Mouse (Mus musculus): ENCODE results near the gene Fyco1. TPM values are rescaled to one million over a fixed set of nuclear protein-coding genes. Genes with fewer than 3 reads are reported as not detected.
"Not testable (repeated sequence)": the region's sequence is repeated elsewhere in the genome, so short reads cannot be mapped to it uniquely, and the experiment has no call there.

Gene Fyco1
- total RNA-seq, 2 experiments from 2014 or later = 22.3 to 25.2 TPM

DNA sequence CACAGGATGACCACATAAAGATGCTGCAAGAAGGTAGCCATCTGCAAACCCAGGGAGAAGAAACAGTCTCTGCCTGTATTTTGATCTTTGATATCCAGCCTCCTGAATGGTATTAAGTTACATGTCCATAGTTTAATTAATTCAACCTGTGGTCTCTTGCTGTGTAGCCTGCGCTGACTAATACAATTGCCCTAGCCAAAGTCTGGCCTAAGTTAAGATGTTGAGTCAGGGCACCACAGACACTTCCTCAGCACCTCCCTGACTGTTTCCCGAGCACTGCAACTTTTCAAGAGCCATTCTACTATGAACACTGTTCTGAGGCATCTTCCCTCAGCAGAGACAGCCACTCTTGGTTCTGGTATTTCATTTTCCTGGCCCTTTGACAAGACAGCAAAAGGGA, 33.1 kb downstream of the Fyco1 start:
- intact Hi-C loops (cut with DNase I) = no loop called here

DNA sequence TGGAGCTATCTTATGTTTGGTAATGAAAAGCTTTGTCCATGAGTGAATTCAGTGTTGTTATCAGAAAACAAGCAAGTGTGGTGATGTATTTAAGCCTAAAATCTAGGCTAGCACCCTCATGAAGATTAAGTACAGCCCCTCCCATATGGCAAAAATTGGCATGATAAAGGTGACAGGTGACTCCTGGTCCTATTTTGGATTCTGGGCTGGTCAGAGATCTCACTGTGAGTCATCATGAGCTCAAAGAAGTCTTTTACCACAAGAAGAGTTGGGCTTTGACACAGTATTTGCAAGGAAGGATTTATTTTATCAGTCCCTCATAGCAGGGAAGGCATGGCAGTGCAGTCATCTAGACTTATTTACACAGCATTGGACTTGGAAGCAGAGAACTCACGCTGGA, 35.7 kb downstream of the Fyco1 start:
- no peak for DNase-seq (ENCODE audit: low spot score in 2 of 2)
- intact Hi-C loops (cut with DNase I) = no loop called here

More for the DNA sequence above, 33.1 kb downstream of the Fyco1 start:
- DNase-seq (ENCODE audit: low spot score in 2 of 2) = no peak

DNA sequence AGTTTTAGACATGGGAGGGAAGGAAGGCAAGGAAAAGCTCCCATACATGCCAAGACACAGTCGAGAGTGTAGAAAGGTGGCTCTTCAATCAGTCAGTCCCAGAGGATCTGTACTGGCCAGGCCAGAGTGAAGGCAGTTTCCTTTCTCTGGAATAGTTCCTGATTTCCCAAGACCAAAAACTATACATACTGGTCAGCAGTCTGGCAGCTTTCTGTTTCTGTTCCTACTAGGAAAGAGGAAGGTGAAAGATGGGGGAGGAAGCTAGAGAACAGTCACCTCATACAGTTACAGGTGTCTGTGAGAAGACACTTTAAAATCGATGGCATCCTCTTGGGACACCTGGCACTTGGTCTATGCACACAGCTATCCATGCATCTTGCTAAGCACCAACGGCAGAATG, 36.3 kb downstream of the Fyco1 start:
- intact Hi-C loops (cut with DNase I) = no loop called here

DNA sequence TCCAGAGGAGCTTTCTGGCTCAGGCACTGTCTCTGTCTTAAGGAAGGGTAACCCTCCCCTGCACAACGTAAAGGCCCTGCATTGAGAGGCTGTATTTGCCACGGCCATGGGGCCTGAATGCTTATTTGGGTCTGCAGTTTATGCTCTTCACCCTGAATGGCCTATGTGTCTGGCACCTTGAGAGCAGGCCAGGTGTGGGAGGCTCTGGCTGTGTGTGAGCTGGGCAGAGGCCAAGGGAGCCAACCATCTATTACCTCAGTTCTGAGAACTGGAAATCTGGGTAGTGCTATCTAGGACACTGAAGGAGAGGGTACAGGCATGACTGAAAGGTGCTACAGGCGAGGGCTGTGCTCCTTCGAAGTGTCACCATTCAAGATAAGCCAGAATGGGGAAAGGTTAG, 36.9 kb downstream of the Fyco1 start:
- intact Hi-C loops (cut with DNase I) = no loop called here
- DNase-seq (ENCODE audit: low spot score in 2 of 2) = no peak

More for the DNA sequence above, 36.3 kb downstream of the Fyco1 start:
- no peak for DNase-seq (ENCODE audit: low spot score in 2 of 2)

DNA sequence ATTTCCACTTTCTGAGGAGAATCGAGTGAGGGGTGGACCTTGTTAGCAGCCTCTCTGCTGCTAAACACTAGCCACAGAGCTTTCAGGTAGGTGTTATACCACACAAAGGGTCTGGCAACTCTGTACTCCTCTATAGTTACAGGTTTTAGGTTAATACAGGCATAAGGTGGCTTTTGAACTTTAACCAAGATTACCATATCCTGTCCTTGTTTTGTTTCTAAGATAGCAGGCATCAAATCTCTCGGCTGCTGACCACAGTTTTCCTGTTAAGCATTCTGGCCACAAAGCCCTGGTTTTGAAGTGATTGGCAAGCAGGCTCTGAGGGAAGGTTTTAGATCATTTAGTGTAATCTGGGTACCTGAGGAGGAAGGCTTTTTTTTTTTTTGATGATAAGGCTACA, 37.4 kb downstream of the Fyco1 start:
- intact Hi-C loops (cut with DNase I) = no loop called here

DNA sequence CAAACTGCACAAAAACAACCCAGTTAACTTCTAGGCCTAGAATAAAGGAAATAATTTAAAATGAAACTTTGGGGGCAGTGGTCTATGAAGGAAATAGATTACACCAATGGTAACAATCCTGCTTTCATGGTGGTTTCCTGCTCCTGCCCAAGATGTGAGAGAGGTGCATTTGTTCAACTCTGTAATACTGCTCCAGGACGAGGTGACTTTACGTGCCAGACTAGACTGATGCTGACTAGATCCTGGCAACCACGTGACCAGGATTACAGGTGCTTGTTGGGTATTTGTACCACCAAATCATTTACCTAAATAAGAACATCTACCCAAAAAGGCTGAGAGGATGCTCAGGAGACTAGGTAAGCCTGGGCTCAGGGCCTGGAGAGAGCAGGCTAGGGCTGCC, 39.9 kb downstream of the Fyco1 start:
- DNase-seq (ENCODE audit: low spot score in 2 of 2) = no peak

More for the DNA sequence above, 37.4 kb downstream of the Fyco1 start:
- no peak for DNase-seq (ENCODE audit: low spot score in 2 of 2)

DNA sequence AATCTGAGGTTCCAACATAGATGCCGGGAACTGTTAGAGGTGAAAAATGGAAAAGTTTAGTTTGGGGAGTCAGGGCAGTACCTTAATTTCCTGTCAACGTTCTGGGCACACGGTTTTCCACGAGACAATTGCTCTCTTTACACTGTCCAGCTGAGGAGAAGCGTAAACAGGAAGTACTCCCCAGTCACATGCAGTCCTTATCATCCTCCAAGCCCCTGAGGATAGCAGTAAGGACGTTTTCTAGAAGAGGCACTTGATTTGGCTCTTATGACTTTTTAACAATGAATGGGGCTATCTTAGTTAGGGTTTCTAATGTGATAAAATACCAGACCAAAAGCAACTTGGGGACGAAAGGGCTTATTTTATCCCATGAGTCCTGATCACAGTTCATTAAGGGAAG, 43.1 kb downstream of the Fyco1 start:
- intact Hi-C loops (cut with DNase I) = no loop called here
- no peak for DNase-seq (ENCODE audit: low spot score in 2 of 2)

More for the DNA sequence above, 39.9 kb downstream of the Fyco1 start:
- intact Hi-C loops (cut with DNase I) = no loop called here

DNA sequence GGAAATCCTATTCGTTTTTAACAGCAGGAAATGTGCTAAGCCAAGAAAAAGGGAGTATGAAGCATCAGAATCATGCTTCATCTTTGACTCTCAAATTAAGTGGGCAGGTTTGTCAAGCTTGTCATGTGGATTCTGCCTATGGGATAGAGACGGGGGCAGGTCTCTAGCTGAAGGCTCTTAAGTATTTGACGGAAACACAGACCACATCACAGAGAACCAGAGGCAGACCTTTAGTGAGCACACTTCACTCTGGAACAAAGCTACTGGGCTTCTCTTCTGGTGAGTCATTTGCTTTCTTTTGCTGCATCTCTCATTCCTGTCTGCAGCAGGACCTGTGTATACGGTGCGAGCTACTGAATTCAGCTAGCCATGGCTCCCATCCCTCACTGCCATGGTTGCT, 45.4 kb downstream of the Fyco1 start, which contains the start of gene Cxcr6:
Gene Cxcr6 (plus strand): TSS at position 209 of the 400 bp plus-strand sequence.
- intact Hi-C loops (cut with DNase I) = no loop called here

DNA sequence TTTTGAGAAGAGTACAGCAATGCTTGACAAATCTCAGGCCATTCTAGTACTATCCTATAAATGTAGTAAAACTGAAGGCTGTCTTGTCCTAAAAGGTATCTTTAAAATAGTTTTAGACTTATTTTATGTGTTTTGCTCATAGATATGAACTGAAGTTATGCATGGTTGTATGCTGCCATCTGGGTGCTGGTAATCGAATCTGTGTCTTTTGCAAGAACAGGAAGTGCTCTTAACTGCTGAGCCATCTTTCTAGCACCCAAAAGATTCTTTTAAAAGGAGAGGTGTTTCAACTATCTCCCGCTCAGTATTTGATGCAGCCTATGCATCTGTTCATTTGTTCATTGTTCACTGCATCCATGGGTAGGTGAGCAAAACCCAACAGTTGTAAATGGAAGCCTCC, 46.5 kb downstream of the Fyco1 start:
- no peak for DNase-seq (ENCODE audit: low spot score in 2 of 2)
- intact Hi-C loops (cut with DNase I) = no loop called here

More for the DNA sequence above, 45.4 kb downstream of the Fyco1 start, which contains the start of gene Cxcr6:
- DNase-seq (ENCODE audit: low spot score in 2 of 2) = no peak

DNA sequence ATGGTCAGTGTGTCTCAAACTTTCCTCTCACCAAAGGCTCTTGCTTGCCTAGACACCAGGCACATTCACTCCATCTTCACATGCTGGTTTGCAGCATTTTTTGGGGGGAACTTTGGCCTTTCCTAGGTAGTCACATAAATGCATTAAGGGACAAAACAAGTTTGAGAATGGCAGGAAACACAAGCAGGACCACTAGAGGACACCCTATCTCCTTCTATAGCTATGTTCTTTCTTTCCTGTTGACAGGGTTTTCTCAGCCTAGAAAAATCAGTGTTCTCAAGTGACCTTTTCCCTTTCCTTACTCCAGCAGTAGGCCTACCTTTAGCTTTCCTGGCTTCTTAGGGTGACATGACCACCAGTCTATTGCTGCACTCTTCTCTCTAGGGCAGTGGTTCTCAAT, 48.8 kb downstream of the Fyco1 start:
- intact Hi-C loops (cut with DNase I) = no loop called here
- DNase-seq (ENCODE audit: low spot score in 2 of 2) = no peak

DNA sequence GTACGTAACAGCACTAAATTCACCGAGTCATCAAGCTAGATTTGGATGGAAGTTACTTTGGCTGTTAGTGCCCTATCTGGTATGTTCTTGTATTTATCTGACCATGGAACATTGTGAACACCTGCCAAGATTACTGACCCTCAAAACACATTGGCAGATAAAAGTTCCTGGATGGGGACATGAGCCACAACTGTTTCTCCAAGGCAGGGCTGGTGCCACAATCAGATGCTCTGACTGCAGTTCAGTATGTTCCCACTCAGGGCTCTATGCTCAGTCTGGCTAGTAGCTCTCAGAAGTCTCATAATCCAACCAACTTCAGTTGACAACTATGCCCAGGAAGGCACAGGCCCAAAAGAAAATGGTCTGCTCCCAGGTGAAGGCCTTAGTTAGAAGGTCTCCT, 49.3 kb downstream of the Fyco1 start:
- intact Hi-C loops (cut with DNase I) = no loop called here
- DNase-seq (ENCODE audit: low spot score in 2 of 2) = no peak

DNA sequence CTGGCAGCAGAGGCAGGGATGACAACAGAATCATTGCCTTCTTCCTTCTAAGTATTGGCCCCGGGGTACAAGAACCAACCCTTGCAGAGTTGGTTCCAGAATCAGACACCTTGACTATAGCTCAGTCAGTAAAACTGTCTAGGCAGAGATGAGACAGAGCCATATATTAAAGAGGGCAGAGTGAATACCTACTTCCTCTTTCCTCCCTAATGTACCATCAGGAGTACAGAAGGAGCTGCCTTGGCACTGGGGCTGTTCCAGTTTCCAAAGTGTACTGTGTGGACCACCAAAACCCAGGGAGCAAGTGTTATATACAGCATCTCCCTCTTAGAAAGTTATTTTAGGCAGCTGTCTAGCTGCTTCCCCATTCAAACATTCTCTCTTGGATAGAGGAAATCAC, 50.2 kb downstream of the Fyco1 start:
- no peak for DNase-seq (ENCODE audit: low spot score in 2 of 2)

DNA sequence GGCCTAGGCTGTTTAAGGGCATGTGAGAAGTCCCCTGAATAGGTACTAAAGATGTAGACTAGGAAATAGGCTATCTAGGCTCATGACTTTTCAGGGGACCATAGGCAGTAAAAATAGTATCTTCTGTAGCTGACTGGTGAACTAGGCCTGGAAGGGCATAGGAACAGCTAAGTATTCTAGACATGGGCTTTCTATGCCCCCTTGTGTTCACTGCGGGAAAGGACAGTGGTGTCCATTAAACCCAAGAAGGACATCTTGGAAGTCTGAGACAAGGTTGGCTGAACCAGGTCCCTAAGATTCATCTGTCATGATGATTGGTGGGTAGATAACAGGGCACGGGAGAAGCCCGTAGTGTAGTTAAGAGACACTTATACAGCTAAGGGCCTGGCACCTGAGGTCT, 55.5 kb downstream of the Fyco1 start:
- intact Hi-C loops (cut with DNase I) = loop anchor here (5.0 kb wide), 2 partner anchors 84 to 159 kb away; no protein-coding TSS in a partner anchor
- DNase-seq (ENCODE audit: low spot score in 2 of 2) = peak; percentile 55 to 63

More for the DNA sequence above, 50.2 kb downstream of the Fyco1 start:
- intact Hi-C loops (cut with DNase I) = no loop called here

DNA sequence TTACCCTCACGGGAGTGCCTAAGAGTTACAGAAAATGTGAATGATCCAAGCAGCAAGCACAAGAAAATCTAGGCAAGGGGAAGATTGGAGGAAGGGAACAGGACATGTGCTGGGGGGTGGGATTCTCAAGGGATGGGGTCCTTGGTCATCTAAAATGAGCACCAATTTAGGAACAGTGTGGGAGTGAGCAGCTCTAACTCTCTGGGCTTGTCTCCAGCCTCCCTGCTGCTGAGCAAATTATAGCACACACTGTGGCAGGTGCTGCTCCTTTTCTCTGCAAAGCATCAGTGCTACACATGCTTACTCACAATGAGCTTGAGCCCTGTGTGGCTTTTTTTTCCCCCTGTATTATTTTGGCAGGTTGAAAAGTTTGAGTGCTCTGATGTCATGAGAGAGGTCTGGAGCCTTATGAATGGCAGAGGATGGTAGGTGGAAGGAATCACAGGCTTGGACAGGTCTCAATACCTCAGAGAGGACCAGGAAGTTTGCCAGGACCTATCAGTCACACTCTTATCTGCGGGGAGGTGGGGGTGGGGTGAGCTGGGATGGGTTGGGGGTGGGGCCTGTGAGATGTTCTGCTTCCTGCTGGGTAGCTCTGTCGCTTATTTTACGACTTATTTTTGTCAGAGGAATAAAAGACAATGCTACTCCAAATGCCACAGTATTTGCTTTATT, 62.7 kb downstream of the Fyco1 start:
- DNase-seq (ENCODE audit: low spot score in 2 of 2) = peak; percentile 22 to 41
- intact Hi-C loops (cut with DNase I) = no loop called here

DNA sequence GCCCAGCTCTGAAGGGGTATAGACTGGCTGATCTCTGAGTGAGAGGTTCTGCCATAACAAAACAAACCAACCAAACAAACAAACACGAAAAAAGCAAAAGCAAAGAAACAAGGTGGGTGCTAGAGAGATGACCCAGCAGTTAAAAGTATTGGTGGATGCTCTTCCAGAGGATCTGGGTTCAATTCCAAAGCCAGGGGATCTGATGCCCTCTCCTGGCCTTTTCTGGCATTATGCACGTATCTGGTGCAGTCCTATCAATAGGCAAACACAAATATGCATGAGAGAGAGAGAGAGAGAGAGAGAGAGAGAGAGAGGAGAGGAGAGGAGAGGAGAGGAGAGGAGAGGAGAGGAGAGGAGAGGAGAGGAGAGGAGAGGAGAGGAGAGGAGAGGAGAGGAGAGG, 78.4 kb downstream of the Fyco1 start:
- intact Hi-C loops (cut with DNase I); DNase-seq (ENCODE audit: low spot score in 2 of 2): not testable (repeated sequence)

DNA sequence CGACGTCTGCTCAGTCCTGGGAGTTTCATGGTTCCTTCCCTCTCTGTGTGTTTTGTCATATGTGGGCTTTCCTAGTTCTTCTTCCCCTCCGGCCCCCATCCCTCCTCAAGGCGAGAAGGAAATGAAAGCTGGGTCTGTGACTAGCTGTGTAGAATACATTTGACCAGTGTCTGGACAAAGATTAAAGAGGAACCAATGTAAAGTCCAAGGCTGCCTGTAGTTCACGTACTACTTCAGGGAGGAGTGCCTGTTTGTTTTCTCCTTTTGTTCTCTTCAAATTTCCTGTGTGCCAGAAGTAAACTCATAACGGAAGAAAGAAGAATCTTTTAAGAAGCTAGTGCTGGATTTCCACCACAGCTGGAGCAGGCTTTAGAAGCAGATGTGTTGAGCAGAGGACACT, 82.2 kb downstream of the Fyco1 start:
- intact Hi-C loops (cut with DNase I) = no loop called here
- DNase-seq (ENCODE audit: low spot score in 2 of 2) = no peak

DNA sequence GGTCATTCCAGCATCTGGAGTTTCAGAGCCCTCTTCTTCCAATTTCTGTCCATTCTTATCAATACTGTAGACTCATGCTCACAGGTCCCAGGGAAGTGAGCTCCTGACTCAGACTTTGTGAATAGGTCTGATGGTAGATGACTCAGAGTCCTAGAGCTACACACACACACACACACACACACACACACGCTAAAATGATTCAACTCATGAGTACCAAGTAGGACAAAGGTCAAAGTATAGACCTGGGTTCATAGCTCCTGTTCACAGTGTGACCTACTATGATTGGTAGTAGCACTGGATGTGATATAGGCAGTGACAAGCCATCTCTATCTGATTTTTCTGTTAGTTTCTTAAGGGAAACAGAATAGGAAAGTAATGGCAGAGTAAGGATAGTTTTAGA, 83.3 kb downstream of the Fyco1 start:
- no peak for DNase-seq (ENCODE audit: low spot score in 2 of 2)
- intact Hi-C loops (cut with DNase I) = no loop called here

DNA sequence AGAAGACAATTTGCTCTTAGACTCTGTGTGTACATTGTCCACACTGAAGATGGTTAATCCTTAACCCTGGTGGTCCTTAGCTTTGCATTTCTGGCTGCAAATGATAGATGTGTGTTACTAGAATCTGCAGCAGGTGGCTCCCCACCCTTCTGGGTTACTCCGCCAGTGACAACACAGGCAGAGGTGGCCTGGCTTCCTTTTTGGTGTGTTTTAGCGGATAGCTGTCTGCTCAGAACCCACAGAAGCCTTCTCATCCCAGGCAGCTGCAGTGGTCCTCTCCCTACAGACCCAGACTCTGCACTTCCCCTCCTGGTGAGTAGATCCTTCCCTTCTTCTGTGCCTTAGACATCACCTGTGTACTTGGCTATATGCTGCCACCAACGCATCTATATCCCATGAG, 84.7 kb downstream of the Fyco1 start:
- no peak for DNase-seq (ENCODE audit: low spot score in 2 of 2)
- intact Hi-C loops (cut with DNase I) = no loop called here

DNA sequence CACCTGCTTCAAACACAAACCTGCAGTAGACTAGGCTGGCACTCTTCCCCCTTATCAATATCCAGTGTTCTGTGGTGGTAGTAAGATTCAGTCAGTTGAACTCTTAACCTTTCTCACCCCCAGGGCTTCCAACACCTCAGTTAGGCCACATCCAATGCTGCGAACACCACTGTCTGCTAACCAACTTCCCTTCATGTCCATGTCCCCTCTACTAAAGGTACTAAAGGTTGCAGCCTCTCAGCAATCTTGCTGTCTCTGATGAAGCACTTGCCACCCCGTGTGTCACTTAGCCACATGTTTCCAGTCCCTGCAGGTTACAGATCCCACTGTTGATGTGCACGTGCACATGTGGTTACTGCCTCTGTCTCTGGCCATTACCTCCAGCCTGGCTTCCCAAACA, 87.9 kb downstream of the Fyco1 start:
- intact Hi-C loops (cut with DNase I) = no loop called here
- DNase-seq (ENCODE audit: low spot score in 2 of 2) = no peak

DNA sequence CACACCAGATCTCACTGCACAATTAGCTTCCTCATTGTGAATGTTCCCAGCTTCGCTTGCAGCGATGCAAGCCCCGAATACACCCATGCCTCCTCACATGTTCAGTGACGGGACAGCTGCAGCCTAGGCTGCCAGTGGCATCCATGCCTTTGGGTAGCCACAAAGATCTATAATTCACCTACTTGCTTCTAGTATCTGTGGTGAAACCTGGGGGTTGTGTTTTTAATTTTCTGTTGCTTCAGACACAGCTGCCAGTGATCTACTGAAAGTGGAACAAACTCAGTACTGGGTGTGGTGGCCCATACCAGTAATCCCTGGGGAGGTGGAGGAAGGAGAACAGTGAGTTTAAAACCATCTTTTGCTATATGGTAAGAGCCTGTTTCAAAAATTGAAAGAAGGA, 88.8 kb downstream of the Fyco1 start:
- intact Hi-C loops (cut with DNase I) = no loop called here
- DNase-seq (ENCODE audit: low spot score in 2 of 2) = no peak

DNA sequence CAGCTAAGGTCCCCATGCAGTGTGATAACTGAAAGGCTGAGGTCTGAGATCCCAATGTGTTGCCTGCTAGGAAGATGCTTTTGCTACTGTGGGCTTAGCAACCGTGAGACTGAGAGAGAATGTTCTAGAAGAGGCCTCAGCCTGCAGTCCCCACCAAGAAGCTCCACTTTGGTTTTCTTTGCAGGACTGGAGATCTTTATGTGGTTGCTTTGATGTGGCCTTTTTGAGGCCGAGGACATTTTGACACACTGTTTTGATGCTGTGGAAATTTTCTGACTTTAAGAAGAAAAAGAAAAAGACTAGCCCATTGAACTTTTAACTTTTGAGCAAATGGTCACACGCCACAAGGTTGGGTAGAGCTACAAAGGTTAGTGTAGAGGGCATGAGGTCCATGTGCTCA, 90.9 kb downstream of the Fyco1 start:
- no peak for DNase-seq (ENCODE audit: low spot score in 2 of 2)
- intact Hi-C loops (cut with DNase I) = no loop called here

DNA sequence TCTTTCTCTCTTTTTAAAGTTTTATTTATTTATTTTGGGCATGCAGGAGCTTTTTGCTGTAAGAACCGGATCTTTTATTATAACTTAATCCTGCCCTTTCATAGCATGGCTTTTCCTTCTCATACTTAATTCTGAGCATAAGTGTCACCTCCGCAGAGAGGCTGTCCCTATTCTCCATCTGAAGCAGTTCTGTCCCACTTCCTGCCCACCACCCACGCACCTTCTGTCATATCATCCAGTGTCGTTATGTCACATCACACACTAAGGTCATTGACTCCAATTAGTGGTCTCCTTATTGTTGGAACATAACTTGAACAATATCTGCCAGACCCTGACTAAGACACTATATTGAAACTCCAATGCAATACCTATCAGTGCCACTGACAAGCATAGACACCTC, 93.1 kb downstream of the Fyco1 start:
- intact Hi-C loops (cut with DNase I) = no loop called here
- no peak for DNase-seq (ENCODE audit: low spot score in 2 of 2)

All from left cerebral cortex, postnatal 14 days (tissue).